Mouse (Mus musculus): Measurements from ENCODE around the gene Fam71f1. TPM values are rescaled to one million over a fixed set of nuclear protein-coding genes. Genes with fewer than 3 reads are reported as not detected.
A peak's percentile ranks its signal among the peaks of the same experiment; 100 is the strongest.

The Fam71f1 gene
- polyA plus RNA-seq (2012; rRNA removed) = not detected in 2 replicates

- TF ChIP-seq POLR2A (IDR thresholded peaks at IDR 0.05; ENCODE audit: extremely low read depth, insufficient read depth, low read length) (no peak), CTCF (IDR thresholded peaks at IDR 0.05; ENCODE audit: extremely low read depth, insufficient read depth, low read length) (no peak)
- H3K27ac ChIP-seq (ENCODE audit: insufficient read depth, low read length) = no peak within 1 kb of the TSS
- H3K4me1 ChIP-seq (ENCODE audit: control insufficient read depth, insufficient read depth, low read length) = no peaks in the 10 kb centered on the region
- H3K4me3 ChIP-seq (ENCODE audit: insufficient read depth, low read length) = no peak within 1 kb of the TSS
Observed at GRCm38 (mm10) chr6:29318879-29319278, at the start of gene Fam71f1. TSS of gene Fam71f1 (plus strand) at chr6:29319140.

GRCm38 (mm10) chr6:29270961-29271360, 48.0 kb upstream of the Fam71f1 start:
- TF ChIP-seq POLR2A (IDR thresholded peaks at IDR 0.05; ENCODE audit: extremely low read depth, insufficient read depth, low read length) = no peak
- no peak for TF ChIP-seq CTCF (IDR thresholded peaks at IDR 0.05; ENCODE audit: extremely low read depth, insufficient read depth, low read length)
- H3K4me3 ChIP-seq (ENCODE audit: insufficient read depth, low read length) = no peak overlapping the region
- H3K4me1 ChIP-seq (ENCODE audit: control insufficient read depth, insufficient read depth, low read length) = no peaks in the 10 kb centered on the region
- no peak overlapping the region for H3K27ac ChIP-seq (ENCODE audit: insufficient read depth, low read length)

- TF ChIP-seq CTCF (IDR thresholded peaks at IDR 0.05; ENCODE audit: extremely low read depth, insufficient read depth, low read length) (no peak), POLR2A (IDR thresholded peaks at IDR 0.05; ENCODE audit: extremely low read depth, insufficient read depth, low read length) (peak; percentile 80; the same call in 1 of the 2 replicates)
- Histone ChIP-seq H3K27ac (ENCODE audit: insufficient read depth, low read length) (no peak within 1 kb of the TSS), H3K4me1 (ENCODE audit: control insufficient read depth, insufficient read depth, low read length) (no peaks in the 10 kb centered on the region), H3K4me3 (ENCODE audit: insufficient read depth, low read length) (peak within 1 kb of the TSS; percentile 86)
Observed at GRCm38 (mm10) chr6:29272312-29273072, 46.4 kb upstream of the Fam71f1 start, which contains the start of gene Hilpda. TSS of gene Hilpda (plus strand) at chr6:29272488.

- no peak overlapping the region for H3K4me3 ChIP-seq (ENCODE audit: insufficient read depth, low read length)
- no peak overlapping the region for H3K27ac ChIP-seq (ENCODE audit: insufficient read depth, low read length)
- TF ChIP-seq POLR2A (IDR thresholded peaks at IDR 0.05; ENCODE audit: extremely low read depth, insufficient read depth, low read length) (no peak), CTCF (IDR thresholded peaks at IDR 0.05; ENCODE audit: extremely low read depth, insufficient read depth, low read length) (no peak)
- no peaks in the 10 kb centered on the region; the same call in 1 of the 2 replicates for H3K4me1 ChIP-seq (ENCODE audit: control insufficient read depth, insufficient read depth, low read length)
Observed at GRCm38 (mm10) chr6:29276746-29277145, 42.2 kb upstream of the Fam71f1 start.

- Histone ChIP-seq H3K4me3 (ENCODE audit: insufficient read depth, low read length) (no peak overlapping the region), H3K4me1 (ENCODE audit: control insufficient read depth, insufficient read depth, low read length) (no peaks in the 10 kb centered on the region; the same call in 1 of the 2 replicates), H3K27ac (ENCODE audit: insufficient read depth, low read length) (no peak overlapping the region)
- TF ChIP-seq POLR2A (IDR thresholded peaks at IDR 0.05; ENCODE audit: extremely low read depth, insufficient read depth, low read length) (no peak), CTCF (IDR thresholded peaks at IDR 0.05; ENCODE audit: extremely low read depth, insufficient read depth, low read length) (peak; percentile 51)
Observed at GRCm38 (mm10) chr6:29278513-29279267, 40.2 kb upstream of the Fam71f1 start.

DNA sequence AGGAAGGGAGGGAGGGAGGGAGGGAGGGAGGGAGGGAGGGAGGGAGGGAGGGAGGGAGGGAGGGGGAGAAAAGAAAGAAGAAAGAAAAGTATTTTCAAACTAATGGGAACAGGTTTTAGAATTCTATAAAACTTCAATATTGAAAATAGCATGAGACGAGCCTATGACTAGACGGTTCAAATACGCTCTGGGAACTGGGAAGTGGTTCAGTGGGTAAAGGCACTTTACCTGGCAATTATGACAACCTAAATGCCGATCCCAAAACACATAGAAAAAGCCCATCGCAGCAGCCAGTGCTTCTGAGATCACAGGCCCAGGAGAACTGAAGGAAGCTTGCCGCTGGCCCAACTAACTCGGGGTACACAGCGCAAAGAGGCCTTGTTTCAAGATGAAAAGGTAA, 39.6 kb upstream of the Fam71f1 start, which contains the start of gene Fam71f2:
Gene Fam71f2 (plus strand): TSS at position 301 of the 400 bp plus-strand sequence.
- no peak within 1 kb of the TSS for H3K27ac ChIP-seq (ENCODE audit: insufficient read depth, low read length)
- no peak within 1 kb of the TSS for H3K4me3 ChIP-seq (ENCODE audit: insufficient read depth, low read length)
- TF ChIP-seq POLR2A (IDR thresholded peaks at IDR 0.05; ENCODE audit: extremely low read depth, insufficient read depth, low read length) (no peak), CTCF (IDR thresholded peaks at IDR 0.05; ENCODE audit: extremely low read depth, insufficient read depth, low read length) (no peak)
- H3K4me1 ChIP-seq (ENCODE audit: control insufficient read depth, insufficient read depth, low read length) = no peaks in the 10 kb centered on the region; the same call in 1 of the 2 replicates

GRCm38 (mm10) chr6:29280671-29281070, 38.3 kb upstream of the Fam71f1 start:
- TF ChIP-seq CTCF (IDR thresholded peaks at IDR 0.05; ENCODE audit: extremely low read depth, insufficient read depth, low read length) = no peak
- no peak for TF ChIP-seq POLR2A (IDR thresholded peaks at IDR 0.05; ENCODE audit: extremely low read depth, insufficient read depth, low read length)
- H3K4me3 ChIP-seq (ENCODE audit: insufficient read depth, low read length) = no peak overlapping the region
- no peak overlapping the region for H3K27ac ChIP-seq (ENCODE audit: insufficient read depth, low read length)
- H3K4me1 ChIP-seq (ENCODE audit: control insufficient read depth, insufficient read depth, low read length) = no peaks in the 10 kb centered on the region; the same call in 1 of the 2 replicates

GRCm38 (mm10) chr6:29286870-29287269, 32.1 kb upstream of the Fam71f1 start:
- no peak overlapping the region for H3K27ac ChIP-seq (ENCODE audit: insufficient read depth, low read length)
- no peak for TF ChIP-seq CTCF (IDR thresholded peaks at IDR 0.05; ENCODE audit: extremely low read depth, insufficient read depth, low read length)
- no peak for TF ChIP-seq POLR2A (IDR thresholded peaks at IDR 0.05; ENCODE audit: extremely low read depth, insufficient read depth, low read length)
- no peaks in the 10 kb centered on the region for H3K4me1 ChIP-seq (ENCODE audit: control insufficient read depth, insufficient read depth, low read length)
- no peak overlapping the region for H3K4me3 ChIP-seq (ENCODE audit: insufficient read depth, low read length)

- Histone ChIP-seq H3K27ac (ENCODE audit: insufficient read depth, low read length) (no peak overlapping the region), H3K4me1 (ENCODE audit: control insufficient read depth, insufficient read depth, low read length) (no peaks in the 10 kb centered on the region), H3K4me3 (ENCODE audit: insufficient read depth, low read length) (no peak overlapping the region)
- TF ChIP-seq CTCF (IDR thresholded peaks at IDR 0.05; ENCODE audit: extremely low read depth, insufficient read depth, low read length) (no peak), POLR2A (IDR thresholded peaks at IDR 0.05; ENCODE audit: extremely low read depth, insufficient read depth, low read length) (no peak)
Observed at GRCm38 (mm10) chr6:29287481-29287880, 31.5 kb upstream of the Fam71f1 start.

Measured in cortical plate, adult 2 months (tissue).